Mouse (Mus musculus) kidney, embryonic 14.5 days (tissue): Measurements from ENCODE around the gene Dennd1a. TPM values are rescaled to one million over a fixed set of nuclear protein-coding genes. Genes with fewer than 3 reads are reported as not detected.
"Not testable (repeated sequence)": the region's sequence is repeated elsewhere in the genome, so short reads cannot be mapped to it uniquely, and the experiment has no call there.

Source experiments
- ATAC-seq: fragments of 200-750 bp; cut with Nextera tagmentation; 2 replicates; pipeline ENCODE4 v1.8.0; 2017; ENCODE audit warnings: moderate number of reproducible peaks, mild to moderate bottlenecking, moderate TSS enrichment, moderate library complexity; ENCODE audit not compliant: low FRiP score, low TSS enrichment
- H3K27ac ChIP-seq: fragments of 300-500 bp; sonication (generic); 2 replicates; pipeline ENCODE4 v1.5.1; 2014; ENCODE audit warnings: low read depth, mild to moderate bottlenecking, low read length, moderate library complexity, mixed read lengths
- H3K27me3 ChIP-seq: fragments of 300-500 bp; sonication (generic); 2 replicates; pipeline ENCODE4 v1.6.1; 2014; ENCODE audit warnings: mild to moderate bottlenecking, low read length; ENCODE audit not compliant: control insufficient read depth, insufficient read depth
- H3K36me3 ChIP-seq: fragments of 300-500 bp; sonication (generic); 2 replicates; pipeline ENCODE4 v1.6.1; 2014; ENCODE audit warnings: low read length, mixed read lengths; ENCODE audit not compliant: control insufficient read depth, insufficient read depth
- H3K4me1 ChIP-seq: fragments of 300-500 bp; sonication (generic); 2 replicates; pipeline ENCODE4 v1.6.1; 2014; ENCODE audit warnings: low read length, mixed read lengths; ENCODE audit not compliant: control insufficient read depth, insufficient read depth
- H3K4me2 ChIP-seq: fragments of 300-500 bp; sonication (generic); replicated peaks from 2 replicates; pipeline ENCODE4 v1.6.1; 2014; ENCODE audit warnings: low read depth, mild to moderate bottlenecking, low read length
- H3K4me3 ChIP-seq: fragments of 300-500 bp; sonication (generic); 2 replicates; pipeline ENCODE4 v1.5.1; 2014; ENCODE audit warnings: mild to moderate bottlenecking, low read length
- H3K9ac ChIP-seq: fragments of 300-500 bp; sonication (generic); 2 replicates; pipeline ENCODE4 v1.6.1; 2014; ENCODE audit warnings: low read depth, mild to moderate bottlenecking, low read length, moderate library complexity
- H3K9me3 ChIP-seq: fragments of 300-500 bp; sonication (generic); 2 replicates; pipeline ENCODE4 v1.6.1; 2016; ENCODE audit warnings: low read length; ENCODE audit not compliant: control insufficient read depth
- WGBS: fragments of 180-500 bp; shearing (Covaris S2); extraction: QIAGEN DNeasy Blood & Tissue Kit; methylation state at CpG from one replicate; pipeline ENCODE4 v1.1.7; 2014; 5-methylcytosine and 5-hydroxymethylcytosine counted together
- polyA plus RNA-seq: library from polyadenylated mRNA; unstranded; fragments of >200 nt; fragmentation: Nextera tagmentation; extraction: Ambion mirVana; gene quantifications from 2 replicates; pipeline ENCODE4 v1.2.1, GENCODE M21; 2014

Gene Dennd1a
- polyA plus RNA-seq, 1 experiment from 2014 or later: 12.6 TPM

DNA sequence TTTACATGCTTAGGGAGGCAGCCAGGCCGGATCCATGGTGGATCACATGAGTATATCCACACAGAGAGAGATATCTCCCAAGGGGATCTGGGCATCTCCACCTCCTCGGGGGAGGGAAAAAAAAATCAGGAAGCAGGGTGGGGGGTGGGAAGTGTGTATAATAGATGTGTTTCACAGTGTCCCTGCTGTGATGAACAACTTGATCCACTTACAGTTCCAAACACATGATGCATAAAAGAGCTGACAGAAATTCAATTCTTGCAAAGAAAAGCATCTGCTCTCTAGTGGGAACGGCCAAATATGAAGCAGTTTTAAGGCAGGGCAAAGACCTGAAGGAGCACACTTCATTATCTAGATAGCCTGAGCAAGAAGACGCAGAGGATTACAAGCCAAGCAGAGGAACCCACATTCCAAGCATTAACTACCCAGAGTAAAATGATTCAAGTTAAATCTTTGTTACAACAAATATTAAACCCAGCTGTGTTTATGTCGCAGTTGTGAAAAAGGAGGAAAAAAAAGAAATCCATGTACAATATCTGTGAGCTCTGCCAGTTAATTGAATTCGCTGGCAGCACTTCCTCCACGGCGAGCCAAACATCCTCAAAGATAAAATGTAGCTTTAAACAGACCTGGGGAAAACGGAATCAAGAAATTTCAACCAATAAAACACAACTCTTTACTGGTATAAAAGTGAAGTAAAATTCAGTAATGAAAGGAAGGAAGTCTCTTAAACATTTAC is 341.4 kb downstream of the Dennd1a start:
- no peaks in the 10 kb centered on the region for H3K9me3 ChIP-seq

DNA sequence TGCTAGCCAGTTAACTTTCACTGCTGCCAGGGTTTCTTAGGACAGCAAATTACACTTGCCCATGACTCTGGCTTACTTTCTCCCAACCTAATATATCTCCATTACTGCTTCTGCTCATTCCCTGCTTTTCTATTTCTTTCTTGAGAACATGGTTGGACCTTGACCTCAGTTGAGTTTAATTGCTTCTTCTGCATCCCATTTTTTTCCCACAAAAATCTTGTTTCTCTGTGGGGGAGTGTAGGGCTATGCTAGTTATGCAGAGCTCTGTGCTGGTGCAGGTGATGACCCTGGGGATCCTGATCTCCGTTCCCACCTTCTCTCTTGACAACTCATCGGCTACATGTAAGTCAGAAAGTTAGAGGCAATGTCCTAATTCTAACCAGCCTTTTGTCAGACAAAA is 344.3 kb downstream of the Dennd1a start:
- no peaks in the 10 kb centered on the region for H3K4me1 ChIP-seq
- ATAC-seq: no peak
- H3K4me2 ChIP-seq: no peak overlapping the region
- H3K36me3 ChIP-seq: no peaks in the 10 kb centered on the region
- no peaks in the 10 kb centered on the region for H3K27me3 ChIP-seq
- H3K27ac ChIP-seq: no peak overlapping the region
- WGBS: 72% methylated on average over 2 of the region's 2 CpGs
- H3K4me3 ChIP-seq: no peak overlapping the region
- H3K9me3 ChIP-seq: no peaks in the 10 kb centered on the region
- H3K9ac ChIP-seq: no peak overlapping the region

More for the DNA sequence above, 341.4 kb downstream of the Dennd1a start:
- no peak overlapping the region for H3K9ac ChIP-seq
- no peak overlapping the region for H3K4me3 ChIP-seq
- H3K36me3 ChIP-seq: no peaks in the 10 kb centered on the region
- no peak for ATAC-seq
- H3K27ac ChIP-seq: no peak overlapping the region
- no peak overlapping the region for H3K4me2 ChIP-seq
- no peaks in the 10 kb centered on the region for H3K27me3 ChIP-seq
- 65% methylated on average over 9 of the region's 9 CpGs for WGBS
- no peaks in the 10 kb centered on the region for H3K4me1 ChIP-seq

DNA sequence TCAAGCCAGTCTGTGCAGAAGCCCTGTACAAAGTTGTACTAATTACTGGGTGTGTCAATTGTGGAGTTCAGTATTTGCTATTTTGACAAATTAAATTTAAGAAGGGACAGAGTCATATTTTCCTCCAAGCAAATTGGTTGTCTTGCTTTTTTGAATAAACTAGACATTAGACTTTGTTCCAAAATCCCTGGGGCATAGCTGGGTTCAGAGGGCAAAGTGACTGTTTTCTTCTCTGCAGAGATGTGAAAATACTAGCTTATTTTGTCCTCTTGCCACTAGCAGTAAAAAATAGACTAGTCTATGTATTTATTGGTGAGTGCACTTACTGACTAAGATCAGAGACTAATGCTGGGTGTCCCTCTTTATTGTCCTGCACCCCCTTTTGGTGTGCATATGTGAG is 345.4 kb downstream of the Dennd1a start:
- Histone ChIP-seq H3K27me3 (no peaks in the 10 kb centered on the region), H3K4me3 (no peak overlapping the region), H3K36me3 (no peaks in the 10 kb centered on the region), H3K9me3 (no peaks in the 10 kb centered on the region), H3K4me2 (no peak overlapping the region), H3K27ac (no peak overlapping the region), H3K9ac (no peak overlapping the region), H3K4me1 (no peaks in the 10 kb centered on the region)
- no peak for ATAC-seq

DNA sequence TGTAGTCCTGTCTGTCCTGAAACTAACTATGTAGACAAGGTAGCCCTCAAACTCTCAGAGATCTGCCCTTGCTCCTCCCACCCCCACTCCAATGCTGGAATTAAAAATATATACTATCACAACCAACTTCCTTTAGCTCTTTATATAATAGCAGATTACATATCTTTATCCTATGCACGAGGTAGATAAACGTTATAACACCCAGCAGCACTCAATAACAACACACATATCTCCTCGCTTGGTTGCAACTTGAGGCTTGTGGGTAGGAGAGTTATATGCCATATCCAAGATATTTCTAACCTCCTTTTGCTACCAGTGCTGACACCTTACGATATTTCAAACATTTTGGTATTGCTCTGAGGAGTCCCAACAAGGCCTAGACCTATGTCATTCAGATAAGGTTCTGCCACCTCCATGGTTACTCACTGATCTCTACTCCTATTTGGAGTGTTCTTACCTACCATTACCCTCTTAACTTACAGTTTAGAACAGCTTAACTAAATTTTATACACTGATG is 346.3 kb downstream of the Dennd1a start:
- Histone ChIP-seq H3K9me3 (no peaks in the 10 kb centered on the region), H3K4me3 (no peak overlapping the region), H3K4me1 (no peaks in the 10 kb centered on the region), H3K4me2 (no peak overlapping the region), H3K9ac (no peak overlapping the region), H3K27ac (no peak overlapping the region), H3K27me3 (no peaks in the 10 kb centered on the region), H3K36me3 (no peaks in the 10 kb centered on the region)
- WGBS: 92% methylated on average over 4 of the region's 4 CpGs
- ATAC-seq: no peak

DNA sequence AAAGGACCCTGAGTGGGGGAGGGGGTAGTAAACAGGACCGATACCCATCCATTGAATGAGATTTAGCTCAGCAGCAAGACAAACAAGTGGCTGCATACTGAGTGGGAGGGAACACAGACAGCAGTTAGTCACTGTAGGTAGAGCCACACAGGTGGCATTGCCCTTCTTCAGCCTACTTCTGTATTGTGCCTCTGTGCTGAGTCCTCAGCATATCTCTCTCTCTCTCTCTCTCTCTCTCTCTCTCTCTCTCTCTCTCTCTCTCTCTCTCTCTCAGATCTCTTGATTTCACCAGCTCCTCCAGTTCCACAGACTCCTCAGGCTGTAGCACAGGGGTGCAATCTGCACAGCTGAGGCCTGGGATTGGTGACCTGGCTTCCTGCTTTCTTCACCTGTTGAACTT is 347.2 kb downstream of the Dennd1a start:
- WGBS: 64% methylated on average over 1 of the region's 1 CpGs

DNA sequence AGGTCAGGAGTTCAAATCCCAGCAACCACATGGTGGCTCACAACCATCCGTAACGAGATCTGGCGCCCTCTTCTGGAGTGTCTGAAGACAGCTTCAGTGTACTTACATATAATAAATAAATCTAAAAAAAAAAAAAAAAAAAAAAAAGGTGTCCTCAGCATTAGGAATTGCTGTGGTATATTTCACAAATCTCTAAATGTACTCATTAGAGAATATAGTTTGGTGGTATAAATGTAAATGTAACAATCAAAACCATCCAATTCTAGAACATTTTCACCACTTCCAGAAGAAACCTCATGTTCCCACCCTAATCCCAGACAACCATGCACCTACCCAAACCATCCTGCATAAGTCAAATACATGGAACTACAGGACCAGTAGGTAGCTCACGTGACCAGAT is 350.3 kb downstream of the Dennd1a start:
- not testable (repeated sequence) for ATAC-seq, H3K27me3 ChIP-seq, H3K4me2 ChIP-seq, H3K9me3 ChIP-seq, H3K9ac ChIP-seq, H3K4me1 ChIP-seq, H3K27ac ChIP-seq, H3K36me3 ChIP-seq, H3K4me3 ChIP-seq
- 90% methylated on average over 1 of the region's 4 CpGs for WGBS

More for the DNA sequence above, 347.2 kb downstream of the Dennd1a start:
- Histone ChIP-seq H3K4me3 (no peak overlapping the region), H3K4me2 (no peak overlapping the region), H3K4me1 (no peaks in the 10 kb centered on the region), H3K27me3 (no peaks in the 10 kb centered on the region), H3K9ac (no peak overlapping the region), H3K36me3 (no peaks in the 10 kb centered on the region), H3K9me3 (no peaks in the 10 kb centered on the region), H3K27ac (no peak overlapping the region)
- no peak for ATAC-seq

DNA sequence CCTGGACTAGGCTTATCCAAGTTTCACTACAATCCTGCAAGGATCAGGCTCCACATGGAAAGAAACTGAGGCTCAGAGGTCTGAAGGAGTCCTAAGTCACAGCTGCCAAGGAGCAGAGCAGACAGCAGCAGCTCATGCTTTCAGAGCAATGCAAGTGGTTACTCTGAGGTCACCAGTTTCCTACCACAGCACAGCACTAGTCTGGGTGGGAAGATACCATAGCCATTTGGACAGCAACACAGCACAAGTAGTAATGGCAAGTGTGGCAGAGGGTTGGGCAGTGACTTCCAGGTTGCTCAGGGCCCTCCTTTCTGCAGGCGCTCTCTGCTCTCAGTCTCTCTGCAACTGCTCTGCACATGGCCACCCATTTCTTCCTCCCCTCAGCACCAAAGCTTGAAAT is 354.9 kb downstream of the Dennd1a start:
- H3K27ac ChIP-seq: no peak overlapping the region
- no peaks in the 10 kb centered on the region for H3K4me1 ChIP-seq
- WGBS: 100% methylated on average over 1 of the region's 1 CpGs
- no peak overlapping the region for H3K4me2 ChIP-seq
- no peaks in the 10 kb centered on the region for H3K27me3 ChIP-seq
- H3K4me3 ChIP-seq: no peak overlapping the region
- ATAC-seq: no peak
- no peaks in the 10 kb centered on the region for H3K36me3 ChIP-seq
- H3K9me3 ChIP-seq: no peaks in the 10 kb centered on the region
- no peak overlapping the region for H3K9ac ChIP-seq

DNA sequence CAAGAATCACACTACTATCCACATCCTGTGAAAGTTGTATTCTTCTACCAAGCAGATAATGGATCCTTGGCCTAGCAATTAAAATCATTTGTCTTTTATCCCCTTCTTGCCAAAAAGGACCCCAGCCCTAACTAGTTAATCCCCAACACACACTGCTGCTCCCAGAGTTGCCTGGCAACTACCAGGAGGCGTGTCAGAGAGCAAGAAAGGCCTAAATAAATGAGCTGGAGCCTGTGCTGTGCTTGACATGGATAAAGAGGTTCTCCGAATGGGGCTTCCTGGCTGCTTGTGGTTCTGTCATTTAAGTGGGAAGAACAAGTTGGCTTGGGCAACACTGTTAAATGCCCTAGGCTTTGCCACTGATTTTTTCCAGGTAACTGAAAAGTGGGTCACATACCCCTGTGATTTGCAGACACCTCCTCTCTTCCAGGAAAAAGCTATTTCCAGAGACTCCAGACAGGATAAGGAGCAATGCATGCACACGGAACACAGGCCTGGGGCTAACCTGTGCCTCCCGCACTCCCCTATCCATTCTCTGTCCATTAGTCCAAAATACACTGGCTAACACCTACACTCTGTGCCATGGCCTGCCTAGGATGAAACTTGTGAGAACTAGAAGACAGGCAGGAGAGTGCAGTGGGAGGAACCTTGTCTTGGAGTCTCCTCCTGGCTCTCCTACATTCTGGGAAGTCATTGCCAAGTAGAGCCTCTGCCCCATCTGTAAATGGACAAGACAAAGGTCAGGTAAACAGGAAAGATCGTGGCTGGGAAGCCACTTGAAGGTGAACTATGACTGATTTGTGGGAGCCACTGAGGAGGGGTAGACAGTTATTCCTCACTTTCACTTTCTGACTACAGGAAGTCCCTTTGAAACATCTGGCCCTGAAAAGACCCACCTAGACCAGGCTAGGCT is 355.9 kb downstream of the Dennd1a start:
- Histone ChIP-seq H3K4me1 (no peaks in the 10 kb centered on the region), H3K9ac (no peak overlapping the region), H3K27ac (no peak overlapping the region), H3K9me3 (no peaks in the 10 kb centered on the region), H3K4me3 (no peak overlapping the region), H3K36me3 (no peaks in the 10 kb centered on the region), H3K4me2 (no peak overlapping the region), H3K27me3 (no peaks in the 10 kb centered on the region)
- no peak for ATAC-seq
- WGBS: 50% methylated on average over 5 of the region's 5 CpGs

DNA sequence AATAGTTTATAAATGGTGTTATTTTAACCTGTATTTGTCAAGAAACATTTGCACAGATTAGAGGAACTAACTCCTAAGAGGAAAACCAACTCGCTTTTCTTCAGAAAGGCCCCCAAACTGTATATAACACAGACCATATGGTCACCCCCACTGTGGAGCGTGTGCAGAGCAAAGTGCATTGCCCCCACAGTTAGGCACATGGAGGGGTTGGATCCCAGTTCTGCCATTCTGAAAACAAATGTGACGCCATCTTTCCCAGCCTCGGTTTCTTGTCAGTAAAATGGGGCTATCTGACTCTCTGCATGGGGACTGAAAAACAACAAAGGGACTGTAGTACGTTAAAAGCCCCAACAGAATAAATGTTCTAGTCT is 361.1 kb downstream of the Dennd1a start:
- H3K9ac ChIP-seq: no peak overlapping the region

More for the DNA sequence above, 361.1 kb downstream of the Dennd1a start:
- Histone ChIP-seq H3K27ac (no peak overlapping the region), H3K27me3 (no peaks in the 10 kb centered on the region), H3K4me2 (no peak overlapping the region), H3K36me3 (no peaks in the 10 kb centered on the region), H3K4me1 (no peaks in the 10 kb centered on the region), H3K4me3 (no peak overlapping the region), H3K9me3 (no peaks in the 10 kb centered on the region)
- ATAC-seq: no peak
- 75% methylated on average over 5 of the region's 5 CpGs for WGBS
